Mouse (Mus musculus) urinary bladder, postnatal 4 days (tissue): Measurements from ENCODE around the gene Crip2.
A peak's percentile ranks its signal among the peaks of the same experiment; 100 is the strongest.

Experiments used
- DNase-seq, 2 experiments: peaks; one replicate each; pipeline ENCODE4 v3.0.0; 2021 to 2022; ENCODE audit warnings: low spot score in 2 of 2

The Crip2 gene

DNA sequence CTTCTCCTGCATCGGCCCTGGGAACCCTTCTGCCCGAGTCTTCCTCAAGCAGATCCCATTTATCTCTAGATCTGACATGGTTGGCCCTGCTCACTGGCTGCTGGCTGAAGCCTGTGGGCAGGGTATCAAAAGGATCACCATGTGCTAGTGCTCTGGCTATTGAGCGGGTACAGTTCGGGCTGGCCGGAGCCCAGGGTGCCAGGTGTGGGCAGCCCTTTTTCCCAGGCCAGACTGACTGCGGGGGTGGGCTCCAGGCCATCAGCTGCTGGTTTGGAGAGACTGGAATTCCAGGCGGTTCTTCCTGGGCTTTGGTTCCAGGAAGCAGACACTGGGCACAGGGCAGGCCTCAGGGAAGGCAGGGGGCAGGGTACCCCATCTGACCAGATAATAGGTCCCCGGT, 7.4 kb downstream of the Crip2 start:
- no peak for DNase-seq

GRCm38 (mm10) chr12:113148381-113149035, 8.5 kb downstream of the Crip2 start:
- DNase-seq = peak in 1 of 2 experiments; percentile 49

GRCm38 (mm10) chr12:113149341-113149740, 9.3 kb downstream of the Crip2 start:
- DNase-seq = no peak

GRCm38 (mm10) chr12:113149896-113150295, 9.9 kb downstream of the Crip2 start:
- DNase-seq = no peak

DNA sequence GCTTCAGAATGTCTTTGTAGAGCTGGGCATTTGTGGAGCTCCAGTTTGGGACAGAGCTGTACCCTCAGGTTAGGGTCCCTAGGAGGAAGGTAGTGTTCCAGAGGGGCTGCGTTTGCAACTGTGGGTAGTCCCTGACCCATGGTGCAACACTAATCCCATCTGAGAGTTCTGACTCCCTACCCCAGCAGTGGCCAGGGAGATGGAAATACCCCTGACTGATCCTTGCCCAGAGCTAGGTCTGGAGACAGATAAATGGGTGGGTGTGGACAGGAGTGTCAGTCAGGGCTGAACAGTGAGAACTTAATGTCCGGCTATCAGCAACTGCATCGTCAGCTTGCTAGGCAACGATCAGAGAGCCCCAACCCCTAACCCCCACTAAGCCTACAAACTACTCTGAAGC, 10.6 kb downstream of the Crip2 start:
- no peak for DNase-seq

- DNase-seq = no peak
Observed at GRCm38 (mm10) chr12:113151046-113151445, 11.0 kb downstream of the Crip2 start.

GRCm38 (mm10) chr12:113151661-113152271, 11.7 kb downstream of the Crip2 start:
- DNase-seq = peak in 1 of 2 experiments; percentile 51

DNA sequence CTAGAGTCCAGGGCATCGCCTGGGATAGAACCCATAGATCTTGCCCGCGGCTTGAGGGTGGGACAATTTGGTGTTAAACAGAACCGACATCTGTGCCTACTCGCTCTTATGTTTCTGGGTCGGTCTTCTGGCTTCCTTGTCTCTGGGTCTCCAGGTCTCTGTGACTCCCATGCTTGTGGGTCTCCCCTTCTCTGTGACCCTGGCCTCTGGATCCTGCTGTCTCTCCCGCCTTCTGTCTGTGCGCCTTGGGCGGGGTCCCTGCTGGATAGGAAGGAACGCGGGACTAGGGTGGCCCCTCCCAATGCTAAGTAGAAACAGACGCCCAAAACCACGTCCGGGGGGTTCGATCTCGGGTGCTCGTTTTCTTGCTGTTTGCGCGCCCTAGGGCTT, 12.2 kb downstream of the Crip2 start:
- DNase-seq = no peak

- no peak for DNase-seq
Observed at GRCm38 (mm10) chr12:113152991-113153525, 13.0 kb downstream of the Crip2 start.

- DNase-seq = no peak
Observed at GRCm38 (mm10) chr12:113153971-113154370, 13.9 kb downstream of the Crip2 start.

- DNase-seq = no peak
Observed at GRCm38 (mm10) chr12:113154747-113155075, 14.7 kb downstream of the Crip2 start.

- peak in 1 of 2 experiments; percentile 50 for DNase-seq
Observed at GRCm38 (mm10) chr12:113155076-113155771, 15.2 kb downstream of the Crip2 start.

DNA sequence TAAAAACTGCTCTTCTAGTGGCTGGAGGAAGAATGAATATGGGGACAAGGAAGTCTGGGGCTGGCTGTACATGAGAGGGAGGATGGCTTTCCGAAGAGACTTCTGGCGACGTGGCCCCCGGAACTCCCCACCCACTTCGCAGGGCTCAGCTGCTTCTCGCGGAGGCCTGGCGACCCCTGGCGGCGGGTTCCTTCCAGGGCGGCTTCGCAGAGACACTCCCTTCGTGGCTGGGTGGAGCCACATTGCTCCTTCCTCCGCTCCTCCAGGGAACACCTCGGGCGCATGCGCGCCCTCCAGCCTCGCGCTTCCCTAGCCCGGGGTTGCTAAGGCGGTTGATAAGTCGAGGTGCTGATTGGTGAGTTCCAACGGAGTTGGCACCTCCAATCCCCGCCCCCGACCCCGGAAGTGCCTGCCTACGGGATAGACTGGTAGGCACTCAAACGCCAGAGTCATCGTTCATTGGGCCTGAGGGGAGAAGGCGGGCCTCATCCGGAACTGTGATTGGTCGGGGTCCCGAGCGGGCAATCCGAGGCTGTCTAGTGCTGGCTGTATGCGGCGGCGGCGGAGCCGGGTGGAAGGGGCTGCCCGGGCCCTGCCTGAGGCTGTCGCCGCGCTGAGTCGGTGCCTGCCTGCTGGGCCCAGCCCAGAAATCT, 16.0 kb downstream of the Crip2 start, which contains the start of gene Tedc1:
Gene Tedc1 (plus strand): TSS at position 535 of the 653 bp plus-strand sequence.
- peak; percentile 100 for DNase-seq

DNA sequence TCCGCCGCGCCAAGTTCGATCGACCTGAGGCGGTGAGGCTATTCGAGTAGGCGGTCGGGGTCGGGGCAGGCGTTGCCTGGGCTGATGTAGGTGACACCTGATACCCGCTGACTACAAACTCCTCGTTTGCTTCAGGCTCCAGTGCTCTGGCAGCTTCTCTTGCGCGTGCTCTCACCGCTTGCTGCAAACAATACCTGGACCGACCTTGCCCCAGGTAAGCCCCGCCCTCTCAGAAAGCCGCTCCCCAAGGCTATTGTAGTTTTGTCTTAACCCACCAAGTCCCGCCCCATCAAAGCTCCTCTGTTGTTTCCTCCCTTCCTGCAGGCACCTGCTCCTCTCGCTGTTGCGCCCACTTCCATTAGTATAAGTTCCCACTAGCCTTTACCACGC, 16.5 kb downstream of the Crip2 start:
- DNase-seq = no peak

DNA sequence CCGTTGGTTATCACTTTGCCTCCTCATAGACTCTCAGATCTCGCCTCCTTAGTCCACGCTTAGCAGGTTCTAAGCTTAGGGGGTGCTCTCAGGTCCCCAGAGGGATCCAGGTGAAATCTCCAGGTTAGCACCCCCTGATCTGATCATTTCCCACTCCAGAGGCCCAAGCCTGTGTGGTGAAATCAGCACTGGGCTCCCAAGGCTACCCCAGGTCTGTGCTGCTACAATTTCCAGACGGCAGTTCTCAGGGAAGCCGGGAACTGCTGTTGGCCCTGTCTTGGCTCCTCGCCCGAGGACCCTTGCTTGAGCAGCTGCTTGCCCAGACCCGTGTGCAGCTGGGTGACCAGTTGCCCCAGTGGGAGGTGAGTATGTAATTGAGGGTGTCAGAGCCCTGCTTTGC, 17.0 kb downstream of the Crip2 start:
- no peak for DNase-seq

GRCm38 (mm10) chr12:113157521-113157920, 17.5 kb downstream of the Crip2 start:
- no peak for DNase-seq

GRCm38 (mm10) chr12:113157971-113158370, 17.9 kb downstream of the Crip2 start:
- no peak for DNase-seq

DNA sequence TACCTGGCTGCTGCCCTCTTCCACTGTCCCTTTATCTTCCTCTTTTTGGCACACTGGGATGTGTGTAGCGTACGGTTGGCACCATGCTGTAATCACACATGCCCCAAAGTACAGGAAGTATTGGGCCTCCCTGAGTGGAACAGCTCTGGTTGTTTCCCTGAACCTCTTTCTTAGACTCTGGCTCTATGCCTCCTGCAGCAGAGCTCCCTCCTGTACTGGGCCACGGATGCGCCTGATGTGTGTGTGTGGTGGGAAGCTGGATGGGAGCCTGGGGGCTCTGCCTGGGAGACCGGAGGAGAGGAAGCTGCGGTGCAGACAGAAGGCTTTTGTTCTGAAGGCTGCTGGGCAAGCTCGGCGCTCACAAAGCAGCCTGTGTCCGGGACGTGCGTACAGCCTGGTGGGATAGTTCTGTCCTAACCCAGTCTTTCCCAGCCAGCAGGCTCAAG, 23.5 kb downstream of the Crip2 start:
- no peak for DNase-seq

GRCm38 (mm10) chr12:113168031-113168536, 28.0 kb downstream of the Crip2 start:
- DNase-seq = no peak

- no peak for DNase-seq
Observed at GRCm38 (mm10) chr12:113176960-113177725, 37.1 kb downstream of the Crip2 start.

DNA sequence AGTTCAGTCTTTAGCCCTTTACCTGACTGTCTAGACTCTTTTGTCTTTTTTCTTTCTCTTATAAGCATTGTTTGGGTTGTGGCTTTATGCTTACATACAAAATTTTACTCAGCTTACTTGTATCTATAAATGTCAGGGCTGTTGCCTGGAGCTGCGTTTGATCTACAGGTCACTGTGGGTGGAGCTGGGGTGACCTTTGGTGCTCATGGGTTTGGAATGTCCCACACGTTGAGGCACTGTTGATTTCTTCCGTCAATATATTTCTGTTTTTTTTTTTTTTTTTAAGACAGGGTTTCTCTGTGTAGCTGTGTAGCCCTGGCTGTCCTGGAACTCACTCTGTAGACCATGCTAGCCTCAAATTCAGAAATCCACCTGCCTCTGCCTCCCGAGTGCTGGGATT, 41.0 kb downstream of the Crip2 start:
- DNase-seq = no peak
